Mouse (Mus musculus) intestine, embryonic 15.5 days (tissue): ENCODE data around the gene Prdm15. TPM values are rescaled to one million over a fixed set of nuclear protein-coding genes. Genes with fewer than 3 reads are reported as not detected.
A peak's percentile ranks its signal among the peaks of the same experiment; 100 is the strongest.

Experiments used
- ATAC-seq: fragments of 200-750 bp; cut with Nextera tagmentation; 2 replicates; pipeline ENCODE4 v1.8.0; 2017; ENCODE audit warnings: moderate TSS enrichment, moderate library complexity
- H3K27ac ChIP-seq: fragments of 300-500 bp; sonication (generic); 2 replicates; pipeline ENCODE4 v1.5.1; 2015; ENCODE audit warnings: mild to moderate bottlenecking, inconsistent platforms
- H3K27me3 ChIP-seq: fragments of 300-500 bp; sonication (generic); replicated peaks from 2 replicates; pipeline ENCODE4 v1.6.1; 2015; ENCODE audit warnings: inconsistent platforms
- H3K36me3 ChIP-seq: fragments of 300-500 bp; sonication (generic); 2 replicates; pipeline ENCODE4 v1.6.1; 2015; ENCODE audit warnings: inconsistent platforms
- H3K4me1 ChIP-seq: fragments of 300-500 bp; sonication (generic); replicated peaks from 2 replicates; pipeline ENCODE4 v1.6.1; 2015; ENCODE audit warnings: inconsistent platforms
- H3K4me2 ChIP-seq: fragments of 300-500 bp; sonication (generic); replicated peaks from 2 replicates; pipeline ENCODE4 v1.6.1; 2015; ENCODE audit warnings: mild to moderate bottlenecking, inconsistent platforms
- H3K4me3 ChIP-seq: fragments of 300-500 bp; sonication (generic); replicated peaks from 2 replicates; pipeline ENCODE4 v1.5.1; 2015; ENCODE audit warnings: inconsistent platforms
- H3K9ac ChIP-seq: fragments of 300-500 bp; sonication (generic); 2 replicates; pipeline ENCODE4 v1.6.1; 2015; ENCODE audit warnings: inconsistent platforms
- H3K9me3 ChIP-seq: fragments of 300-500 bp; sonication (generic); 2 replicates; pipeline ENCODE4 v1.6.1; 2016; ENCODE audit warnings: inconsistent platforms
- WGBS: fragments of 180-500 bp; shearing (Covaris S2); methylation state at CpG from one replicate; pipeline ENCODE4 v1.1.7; 2015; 5-methylcytosine and 5-hydroxymethylcytosine counted together
- polyA plus RNA-seq: library from polyadenylated mRNA; unstranded; fragments of >200 nt; fragmentation: Nextera tagmentation; extraction: Ambion mirVana; gene quantifications from 2 replicates; pipeline ENCODE4 v1.2.1, GENCODE M21; 2015

Gene Prdm15
- 7.4 and 9.1 TPM in 2 replicates for polyA plus RNA-seq

GRCm38 (mm10) chr16:97851741-97852319 lies at the start of gene Prdm15:
Prdm15 (minus strand) TSS chr16:97851850.
- Histone ChIP-seq H3K27me3 (no peaks in the 10 kb centered on the region), H3K4me3 (peak within 1 kb of the TSS; percentile 99), H3K36me3 (no peaks in the 10 kb centered on the region), H3K27ac (peak within 1 kb of the TSS; percentile 100), H3K4me1 (peaks cover 18% of the 10 kb centered on the region), H3K4me2 (peak within 1 kb of the TSS; percentile 78), H3K9me3 (no peaks in the 10 kb centered on the region), H3K9ac (peak within 1 kb of the TSS; percentile 100)
- WGBS, result 1% methylated on average over 31 of the region's 31 CpGs
- ATAC-seq, result peak; percentile 94

DNA sequence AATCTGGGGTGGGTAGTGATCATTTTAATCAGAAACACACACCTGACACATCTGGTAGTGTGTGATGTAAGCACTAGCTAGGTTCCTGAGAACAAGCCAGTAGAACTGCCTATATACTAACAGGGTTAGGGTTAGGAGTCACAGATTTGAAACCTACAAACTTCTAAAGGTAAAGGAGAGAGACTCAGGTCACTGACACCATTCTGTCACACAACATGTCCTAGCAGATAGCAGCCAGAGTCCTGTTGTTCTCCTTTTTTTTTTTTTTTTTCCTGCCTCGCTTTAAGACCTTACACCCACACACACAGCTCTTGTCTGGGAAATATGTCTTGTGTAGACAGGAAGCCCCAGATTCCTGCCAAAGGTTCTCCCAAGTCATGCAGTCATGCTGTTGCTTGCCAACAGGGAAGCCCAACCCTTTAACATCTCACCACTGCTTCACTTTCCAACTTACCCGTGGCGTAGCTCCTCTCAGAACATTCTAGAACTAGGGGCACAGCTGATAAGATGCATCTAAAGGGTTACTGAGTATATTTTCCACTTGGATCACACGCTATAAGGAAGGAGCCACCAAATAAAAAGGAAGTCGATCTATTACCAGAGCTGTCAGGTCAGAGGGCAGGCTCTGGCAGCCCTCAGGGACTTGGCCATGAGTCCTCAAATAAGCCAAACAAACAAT lies 45.8 kb upstream of the Prdm15 start:
- Histone ChIP-seq H3K4me3 (no peak overlapping the region), H3K9ac (no peak overlapping the region), H3K27me3 (no peaks in the 10 kb centered on the region), H3K4me1 (no peaks in the 10 kb centered on the region), H3K4me2 (no peak overlapping the region), H3K9me3 (no peaks in the 10 kb centered on the region), H3K36me3 (no peaks in the 10 kb centered on the region), H3K27ac (no peak overlapping the region)
- 51% methylated on average over 5 of the region's 5 CpGs for WGBS
- no peak for ATAC-seq

DNA sequence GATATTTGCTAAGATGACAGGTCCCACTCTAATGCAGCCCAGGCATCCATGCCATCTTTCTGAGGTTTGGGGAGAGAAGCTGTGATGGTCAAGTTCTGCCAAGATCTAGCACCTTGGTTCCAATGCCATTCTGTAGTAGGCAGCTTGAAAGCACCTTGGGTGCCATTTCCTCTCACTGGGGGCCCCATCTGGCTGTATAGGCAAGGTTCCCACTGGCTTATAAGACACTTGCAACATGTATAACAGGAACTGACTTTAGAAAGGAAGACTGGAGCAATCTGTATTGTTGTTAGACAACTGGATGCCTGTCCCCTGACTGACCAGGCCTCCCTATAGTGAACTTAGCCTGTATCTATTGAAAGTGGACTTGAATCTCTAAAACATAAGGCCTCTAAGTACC lies 36.1 kb upstream of the Prdm15 start:
- Histone ChIP-seq H3K9ac (no peak overlapping the region), H3K4me2 (no peak overlapping the region), H3K4me1 (no peaks in the 10 kb centered on the region), H3K27me3 (no peaks in the 10 kb centered on the region), H3K4me3 (no peak overlapping the region), H3K36me3 (no peaks in the 10 kb centered on the region; the same call in 1 of the 2 replicates), H3K9me3 (no peaks in the 10 kb centered on the region), H3K27ac (no peak overlapping the region)
- ATAC-seq, result no peak

DNA sequence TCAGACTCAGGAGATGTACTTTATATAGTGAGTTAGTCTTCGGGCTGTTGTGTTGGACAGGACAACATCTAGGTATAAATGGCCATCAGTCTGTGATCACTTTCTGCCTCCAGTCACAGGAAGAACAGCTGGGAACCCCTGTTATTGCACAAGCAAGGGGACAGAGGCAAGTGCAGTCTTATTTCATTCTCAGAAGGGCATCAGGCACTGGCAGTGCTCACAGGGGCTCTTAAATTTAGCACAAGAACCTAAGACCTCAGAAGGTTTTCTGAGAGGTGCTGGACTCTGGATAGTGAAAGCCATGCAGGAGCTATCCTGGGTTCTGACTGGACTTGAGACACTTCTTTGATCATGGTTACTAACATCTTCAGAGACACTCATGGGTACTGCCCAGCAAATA lies 32.0 kb upstream of the Prdm15 start:
- Histone ChIP-seq H3K9me3 (no peaks in the 10 kb centered on the region), H3K4me2 (no peak overlapping the region), H3K27ac (no peak overlapping the region), H3K27me3 (no peaks in the 10 kb centered on the region), H3K4me3 (no peak overlapping the region), H3K4me1 (no peaks in the 10 kb centered on the region), H3K9ac (no peak overlapping the region), H3K36me3 (no peaks in the 10 kb centered on the region)
- 86% methylated on average over 1 of the region's 1 CpGs for WGBS
- ATAC-seq, result no peak

GRCm38 (mm10) chr16:97882891-97883290 lies 31.2 kb upstream of the Prdm15 start:
- Histone ChIP-seq H3K9me3 (no peaks in the 10 kb centered on the region), H3K4me1 (no peaks in the 10 kb centered on the region), H3K4me3 (no peak overlapping the region), H3K4me2 (no peak overlapping the region), H3K27ac (no peak overlapping the region), H3K9ac (no peak overlapping the region), H3K36me3 (no peaks in the 10 kb centered on the region), H3K27me3 (no peaks in the 10 kb centered on the region)
- no peak for ATAC-seq

DNA sequence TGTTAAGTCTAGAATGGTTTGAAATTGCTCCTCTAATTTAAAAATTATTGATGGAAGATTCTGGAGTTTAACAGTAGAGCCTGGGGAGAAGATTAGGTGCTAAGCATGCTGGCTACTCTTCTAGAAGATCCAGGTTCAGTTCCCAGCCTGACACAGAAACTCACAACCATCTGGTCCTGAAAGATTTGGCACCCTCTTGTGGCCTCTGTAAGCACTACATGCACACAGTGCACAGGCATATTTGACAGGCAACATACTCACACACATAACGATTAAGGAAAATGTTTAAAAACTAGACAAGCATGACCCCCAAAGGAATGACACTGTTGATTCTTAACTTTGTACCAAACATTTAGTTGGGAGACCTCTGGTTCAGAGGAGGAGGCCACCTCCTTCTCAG lies 27.5 kb upstream of the Prdm15 start:
- H3K36me3 ChIP-seq, result peaks cover 3% of the 10 kb centered on the region; the same call in 1 of the 2 replicates
- no peaks in the 10 kb centered on the region for H3K27me3 ChIP-seq
- H3K9ac ChIP-seq, result no peak overlapping the region
- H3K4me2 ChIP-seq, result no peak overlapping the region
- no peak overlapping the region for H3K27ac ChIP-seq
- H3K9me3 ChIP-seq, result no peaks in the 10 kb centered on the region
- 92% methylated on average over 1 of the region's 1 CpGs for WGBS
- no peak for ATAC-seq
- no peak overlapping the region for H3K4me3 ChIP-seq
- H3K4me1 ChIP-seq, result no peaks in the 10 kb centered on the region

DNA sequence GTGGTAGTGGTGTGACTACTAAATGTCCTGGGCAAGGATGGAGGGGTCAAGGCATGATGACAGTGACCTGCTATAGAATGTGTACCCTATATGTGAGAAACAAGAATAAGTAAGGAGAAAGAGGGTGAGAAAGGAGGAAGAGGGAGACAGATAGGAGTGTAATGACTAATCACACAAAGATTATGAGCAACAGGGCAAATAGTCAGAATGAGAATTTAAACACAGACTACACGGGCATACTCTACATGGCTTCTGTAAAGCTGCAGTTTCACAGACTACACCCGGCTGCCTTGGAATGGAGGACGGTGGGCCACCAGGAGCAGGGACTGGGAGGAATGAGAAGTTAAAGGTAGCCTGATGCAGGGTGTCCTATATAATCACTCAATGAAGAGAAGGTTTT lies 25.9 kb upstream of the Prdm15 start:
- Histone ChIP-seq H3K9me3 (no peaks in the 10 kb centered on the region), H3K27me3 (no peaks in the 10 kb centered on the region), H3K4me3 (no peak overlapping the region), H3K4me1 (no peaks in the 10 kb centered on the region), H3K4me2 (no peak overlapping the region), H3K27ac (no peak overlapping the region), H3K36me3 (peaks cover 10% of the 10 kb centered on the region; the same call in 1 of the 2 replicates), H3K9ac (no peak overlapping the region)
- ATAC-seq, result no peak
- 86% methylated on average over 3 of the region's 3 CpGs for WGBS

DNA sequence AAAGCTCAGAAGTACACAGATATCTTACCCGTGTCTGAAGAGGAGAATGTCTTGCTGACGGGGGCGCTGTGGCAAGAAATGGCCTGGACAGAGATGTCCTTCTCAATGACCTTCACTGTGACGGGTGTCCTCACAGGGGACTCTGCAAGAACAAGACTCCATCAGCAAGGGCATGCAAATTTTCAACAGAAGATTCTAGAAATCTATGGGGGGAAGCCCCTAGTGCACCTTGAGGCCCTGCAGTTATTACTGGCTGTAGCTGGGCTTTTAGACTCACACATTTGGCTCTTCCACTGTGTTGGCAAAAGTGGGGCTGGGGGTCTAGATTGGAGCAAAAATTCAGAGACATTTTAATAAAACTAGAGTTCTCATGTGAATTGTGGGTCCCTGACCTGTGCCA lies 23.5 kb upstream of the Prdm15 start:
- Histone ChIP-seq H3K27ac (no peak overlapping the region), H3K9ac (no peak overlapping the region), H3K4me1 (no peaks in the 10 kb centered on the region), H3K9me3 (no peaks in the 10 kb centered on the region), H3K4me3 (no peak overlapping the region), H3K27me3 (no peaks in the 10 kb centered on the region), H3K36me3 (peaks cover 10% of the 10 kb centered on the region; the same call in 1 of the 2 replicates), H3K4me2 (no peak overlapping the region)
- WGBS, result 92% methylated on average over 4 of the region's 4 CpGs
- ATAC-seq, result no peak

DNA sequence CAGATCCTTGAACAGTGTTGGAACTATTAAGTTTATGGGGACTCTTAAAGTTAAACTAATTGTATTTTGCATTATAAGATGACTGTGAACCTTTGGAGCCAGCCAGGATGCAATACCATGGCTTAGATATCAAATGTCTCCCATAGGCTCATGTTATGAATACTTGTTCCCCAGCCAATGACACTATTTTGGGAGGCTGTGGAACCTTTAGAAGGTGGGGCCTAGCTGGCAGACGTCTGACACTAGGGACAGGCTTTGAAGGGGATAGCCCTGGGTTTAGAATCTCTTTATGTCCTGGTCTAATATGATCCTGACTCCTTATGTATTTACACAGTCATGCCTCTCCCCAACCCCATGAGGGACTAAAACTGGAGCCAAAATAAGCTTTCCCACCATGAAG lies 22.7 kb upstream of the Prdm15 start:
- peaks cover 10% of the 10 kb centered on the region; the same call in 1 of the 2 replicates for H3K36me3 ChIP-seq
- WGBS, result 62% methylated on average over 1 of the region's 1 CpGs
- no peak overlapping the region for H3K4me3 ChIP-seq
- no peak overlapping the region for H3K4me2 ChIP-seq
- no peak for ATAC-seq
- H3K9ac ChIP-seq, result no peak overlapping the region
- no peaks in the 10 kb centered on the region for H3K4me1 ChIP-seq
- no peak overlapping the region for H3K27ac ChIP-seq
- no peaks in the 10 kb centered on the region for H3K9me3 ChIP-seq
- no peaks in the 10 kb centered on the region for H3K27me3 ChIP-seq

- H3K27ac ChIP-seq, result no peak overlapping the region
- H3K4me3 ChIP-seq, result no peak overlapping the region
- no peak for ATAC-seq
- peaks cover 13% of the 10 kb centered on the region; the same call in 1 of the 2 replicates for H3K36me3 ChIP-seq
- H3K9ac ChIP-seq, result no peak overlapping the region
- no peaks in the 10 kb centered on the region for H3K9me3 ChIP-seq
- no peaks in the 10 kb centered on the region for H3K27me3 ChIP-seq
- 91% methylated on average over 5 of the region's 5 CpGs for WGBS
- no peak overlapping the region for H3K4me2 ChIP-seq
- no peaks in the 10 kb centered on the region for H3K4me1 ChIP-seq
These were observed 21.0 kb upstream of the Prdm15 start for GRCm38 (mm10) chr16:97872657-97873056.

- H3K36me3 ChIP-seq, result peaks cover 10% of the 10 kb centered on the region; the same call in 1 of the 2 replicates
- no peak for ATAC-seq
- 75% methylated on average over 6 of the region's 6 CpGs for WGBS
- no peaks in the 10 kb centered on the region for H3K27me3 ChIP-seq
- no peak overlapping the region for H3K4me3 ChIP-seq
- H3K4me1 ChIP-seq, result no peaks in the 10 kb centered on the region
- no peaks in the 10 kb centered on the region for H3K9me3 ChIP-seq
- no peak overlapping the region for H3K27ac ChIP-seq
- H3K4me2 ChIP-seq, result no peak overlapping the region
- H3K9ac ChIP-seq, result no peak overlapping the region
These were observed 17.8 kb upstream of the Prdm15 start for GRCm38 (mm10) chr16:97869193-97870102.

DNA sequence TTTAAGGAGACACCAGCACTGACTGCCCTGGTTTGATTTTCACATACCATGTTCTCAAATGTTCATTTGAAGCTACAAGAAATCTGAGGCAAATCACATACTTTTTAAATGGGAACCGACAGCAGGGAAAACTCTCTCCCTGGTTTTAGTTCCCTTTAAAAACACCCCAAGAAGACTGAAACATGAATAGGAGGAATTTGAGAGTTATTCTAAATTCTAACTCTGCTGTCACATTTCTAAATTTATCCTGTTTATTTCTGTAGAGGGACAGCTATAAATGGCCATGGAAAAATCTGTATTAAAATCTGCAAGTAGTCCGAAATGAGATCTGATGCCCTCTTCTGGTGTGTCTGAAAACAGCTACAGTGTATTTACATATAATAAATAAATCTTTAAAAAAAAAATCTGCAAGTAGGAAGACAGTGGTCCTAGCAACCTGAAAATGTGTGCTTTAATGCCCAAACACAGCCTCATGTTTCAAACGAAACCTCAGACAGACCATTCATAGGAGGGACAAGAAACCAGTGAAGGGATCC lies 12.3 kb upstream of the Prdm15 start:
- Histone ChIP-seq H3K27me3 (no peaks in the 10 kb centered on the region), H3K4me1 (no peaks in the 10 kb centered on the region), H3K4me2 (no peak overlapping the region), H3K36me3 (0 out of 2 replicates have a peak, but pooled peaks cover 3% of the 10 kb centered on the region), H3K9me3 (no peaks in the 10 kb centered on the region), H3K9ac (no peak overlapping the region), H3K27ac (no peak overlapping the region), H3K4me3 (no peak overlapping the region)
- WGBS, result 84% methylated on average over 3 of the region's 3 CpGs
- no peak for ATAC-seq
